ENCODE assay signal across 11 mouse cellular contexts in the genomic region with DNA sequence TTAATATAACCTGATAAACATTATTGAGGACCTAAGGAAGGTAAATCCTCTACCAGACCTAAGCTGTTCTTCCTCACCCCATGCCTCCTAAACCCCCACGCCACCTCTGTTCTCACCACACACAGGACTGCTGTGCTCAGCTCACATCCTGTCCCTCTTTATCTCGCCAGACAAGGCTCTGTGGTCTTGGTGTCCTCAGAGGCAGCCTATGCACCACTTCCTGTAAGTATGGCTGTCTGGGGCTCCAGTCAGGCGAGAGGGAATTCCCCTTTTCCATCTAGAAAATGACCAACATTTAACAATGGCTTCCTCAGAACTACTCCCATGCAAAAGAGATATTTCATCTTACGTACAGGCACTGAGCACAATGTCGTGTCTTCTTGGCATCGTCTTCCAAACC.
DNase-seq lines count a peak whose midpoint lies in the region; ATAC-seq and TF ChIP-seq lines count a peak whose summit lies in the region.
"Had no signal": no experiment of that assay in that cellular context is flagged by ENCODE, and none has a peak within 500 bp of the region (broad histone marks: within the 10 kb centered on the region; RNA-seq: fewer than 3 reads in every experiment).

No protein-coding gene starts in this region.

- H3K4me2 ChIP-seq in lung, postnatal 0 days (replicated peaks; ENCODE audit: low read depth, low read length) = no peak overlapping the region
- H3K4me2 ChIP-seq: embryonic facial prominence, embryonic 15.5 days; midbrain, embryonic 11.5 days had no signal

- H3K4me3 ChIP-seq in lung, postnatal 0 days (ENCODE audit: low read depth, low read length) = no peak overlapping the region
- H3K4me3 ChIP-seq: embryonic facial prominence, embryonic 15.5 days had no signal

- 40% methylated on average over 6 of the region's 6 CpGs for WGBS in lung, postnatal 0 days

- no peaks in the 10 kb centered on the region for H3K36me3 ChIP-seq in lung, postnatal 0 days (ENCODE audit: insufficient read depth, low read length)
- H3K36me3 ChIP-seq: embryonic facial prominence, embryonic 15.5 days had no signal

- no peaks in the 10 kb centered on the region for H3K9me3 ChIP-seq in lung, postnatal 0 days (ENCODE audit: low read length)
- H3K9me3 ChIP-seq: embryonic facial prominence, embryonic 15.5 days had no signal

- no peaks in the 10 kb centered on the region for H3K27me3 ChIP-seq in lung, postnatal 0 days (replicated peaks; ENCODE audit: insufficient read depth, low read length)
- H3K27me3 ChIP-seq: embryonic facial prominence, embryonic 15.5 days had no signal

- no peaks in the 10 kb centered on the region for H3K4me1 ChIP-seq in lung, postnatal 0 days (ENCODE audit: insufficient read depth, low read depth, low read length)
- H3K4me1 ChIP-seq: embryonic facial prominence, embryonic 15.5 days had no signal

- no peak for TF ChIP-seq CTCF in lung, postnatal 0 days (IDR thresholded peaks at IDR 0.05)

- peak; percentile 24 for DNase-seq in lung, postnatal 0 days (ENCODE audit: low spot score)
- no peak for DNase-seq in lung, adult 18-20 months
- DNase-seq in c-Kit-positive CD71-positive TER-119-positive erythroid progenitor cells, embryonic 14.5 days (ENCODE audit: low spot score) = peak; percentile 7
- DNase-seq in lung, postnatal 36 days = peak; percentile 9
- DNase-seq in thymus, postnatal 36 days = peak; percentile 12 to 21
- no peak for DNase-seq in layer of hippocampus, adult 8-10 months (ENCODE audit: low spot score in 2 of 2)
- no peak for DNase-seq in cerebellum, adult 11-12 months
- no peak for DNase-seq in left cerebral cortex, adult 8-10 months (ENCODE audit: low spot score in 2 of 2)
- DNase-seq: cerebellum, adult 2 months had no signal

- TF ChIP-seq EP300 in lung, postnatal 0 days (IDR thresholded peaks at IDR 0.05) = no peak

- no peak overlapping the region for H3K27ac ChIP-seq in lung, postnatal 0 days (ENCODE audit: low read length)
- H3K27ac ChIP-seq: embryonic facial prominence, embryonic 15.5 days had no signal

- ATAC-seq in lung, postnatal 0 days = peak; percentile 57

- H3K9ac ChIP-seq in lung, postnatal 0 days (replicated peaks; ENCODE audit: low read depth) = no peak overlapping the region
- H3K9ac ChIP-seq: embryonic facial prominence, embryonic 15.5 days had no signal

Comparison
In these comparisons a context has a peak if more than half of its experiments do, and no peak if none do; other contexts are left out.
1. DNase-seq: peak in lung, postnatal 0 days (single experiment), c-Kit-positive CD71-positive TER-119-positive erythroid progenitor cells, embryonic 14.5 days (single experiment), lung, postnatal 36 days (single experiment) and thymus, postnatal 36 days (2 of 2); none in lung, adult 18-20 months (0 of 2), layer of hippocampus, adult 8-10 months (0 of 2), cerebellum, adult 11-12 months (single experiment) and left cerebral cortex, adult 8-10 months (0 of 2).